In genomic region chr17:25954671-25955070, GRCm38 (mm10) we compare ENCODE assay signal across 33 mouse cellular contexts. TPM values are rescaled to one million over a fixed set of nuclear protein-coding genes. Genes with fewer than 3 reads are reported as not detected.
"Had no signal": no experiment of that assay in that cellular context is flagged by ENCODE, and none has a peak within 500 bp of the region (broad histone marks: within the 10 kb centered on the region; RNA-seq: fewer than 3 reads in every experiment).

No protein-coding gene starts in this region.

- H3K9ac ChIP-seq: limb, embryonic 12.5 days; limb, embryonic 13.5 days; limb, embryonic 15.5 days; liver, embryonic 12.5 days; liver, embryonic 13.5 days; liver, embryonic 14.5 days; liver, embryonic 15.5 days; liver, postnatal 0 days; lung, embryonic 14.5 days; lung, embryonic 15.5 days; midbrain, embryonic 12.5 days; midbrain, embryonic 13.5 days; midbrain, embryonic 15.5 days; neural tube, embryonic 12.5 days had no signal

- H3K4me3 ChIP-seq: left cerebral cortex, adult 2 months; limb, embryonic 10.5 days; limb, embryonic 12.5 days; limb, embryonic 13.5 days; limb, embryonic 15.5 days; liver, embryonic 12.5 days; liver, embryonic 13.5 days; liver, embryonic 15.5 days; lung, embryonic 15.5 days; megakaryocyte, embryonic 14.5 days; midbrain, embryonic 10.5 days; midbrain, embryonic 12.5 days; midbrain, embryonic 13.5 days; midbrain, embryonic 15.5 days; myocyte; neural tube, embryonic 12.5 days had no signal

- H3K4me2 ChIP-seq: limb, embryonic 12.5 days; limb, embryonic 13.5 days; limb, embryonic 15.5 days; liver, embryonic 11.5 days; liver, embryonic 12.5 days; liver, embryonic 13.5 days; liver, embryonic 15.5 days; lung, embryonic 14.5 days; lung, embryonic 15.5 days; midbrain, embryonic 12.5 days; midbrain, embryonic 13.5 days; midbrain, embryonic 15.5 days; neural tube, embryonic 12.5 days had no signal

- H3K9me3 ChIP-seq: limb, embryonic 10.5 days; limb, embryonic 12.5 days; limb, embryonic 13.5 days; limb, embryonic 15.5 days; liver, embryonic 12.5 days; liver, embryonic 13.5 days; liver, embryonic 15.5 days; lung, embryonic 15.5 days; megakaryocyte, embryonic 14.5 days; midbrain, embryonic 10.5 days; midbrain, embryonic 12.5 days; midbrain, embryonic 13.5 days; midbrain, embryonic 15.5 days; neural tube, embryonic 12.5 days had no signal

- DNase-seq: left cerebral cortex, postnatal 4 days; liver; liver, embryonic 13.5 days; liver, postnatal 0 days; lung, adult 18-20 months; lung, adult 2 months; lung, embryonic 14.5 days; lung, postnatal 10 days; lung, postnatal 14 days; lung, postnatal 36 days; lung, postnatal 4 days had no signal

- H3K27ac ChIP-seq: left cerebral cortex, adult 2 months; limb, embryonic 10.5 days; limb, embryonic 12.5 days; limb, embryonic 13.5 days; limb, embryonic 15.5 days; liver, embryonic 12.5 days; liver, embryonic 13.5 days; liver, embryonic 14.5 days; liver, embryonic 15.5 days; lung, embryonic 15.5 days; macrophage; midbrain, embryonic 10.5 days; midbrain, embryonic 12.5 days; midbrain, embryonic 13.5 days; midbrain, embryonic 15.5 days; neural tube, embryonic 12.5 days had no signal

- ATAC-seq: liver, embryonic 12.5 days; liver, postnatal 0 days; lung, postnatal 0 days; midbrain, embryonic 13.5 days; midbrain, embryonic 15.5 days; midbrain, embryonic 16.5 days had no signal

- H3K36me3 ChIP-seq: midbrain, embryonic 15.5 days had no signal

RNA-seq across cellular contexts. Expression of gene A930017K11Rik, which starts 2.3 kb away (rescaled TPM):
- polyA plus RNA-seq: liver, adult 2 months; liver, postnatal 0 days; lung, adult 2 months; lung, postnatal 0 days; macrophage; neural tube, embryonic 11.5 days had no signal

RNA-seq across cellular contexts. Expression of gene Nhlrc4, which starts 9.9 kb away (rescaled TPM):
- polyA plus RNA-seq: limb, embryonic 13.5 days; lung, embryonic 14.5 days; macrophage; midbrain, embryonic 10.5 days; midbrain, embryonic 13.5 days had no signal
